Mouse (Mus musculus) ES-E14 (cell line): ENCODE measurements around the gene Rasd1. TPM values are rescaled to one million over a fixed set of nuclear protein-coding genes. Genes with fewer than 3 reads are reported as not detected.

Experiments
- DNase-seq: peaks from one replicate; pipeline ENCODE4 v3.0.0-alpha.2; 2013; ENCODE audit warnings: low read depth, low spot score
- H3K27ac ChIP-seq: 2 replicates; pipeline ENCODE4 v1.5.1; 2012; ENCODE audit warnings: low read depth, mild to moderate bottlenecking, low read length, moderate library complexity, mixed read lengths; ENCODE audit not compliant: poor library complexity, insufficient read depth, severe bottlenecking
- H3K36me3 ChIP-seq: 2 replicates; pipeline ENCODE4 v1.6.1; 2012; ENCODE audit warnings: mild to moderate bottlenecking, low read length, moderate library complexity, mixed read lengths; ENCODE audit not compliant: control insufficient read depth, poor library complexity, insufficient read depth, severe bottlenecking
- H3K4me1 ChIP-seq, 2 experiments: fragments of 150-350 bp in 1 of 2; sonication (generic) in 1 of 2; 2 replicates each; pipeline ENCODE4 v1.6.1; 2012; ENCODE audit warnings: low read length in 2 of 2, mild to moderate bottlenecking in 1 of 2, mixed read lengths in 1 of 2; ENCODE audit not compliant: control insufficient read depth in 2 of 2, insufficient read depth in 2 of 2, poor library complexity in 1 of 2
- H3K4me3 ChIP-seq, 2 experiments: fragments of 150-350 bp in 1 of 2; sonication (generic) in 1 of 2; 2 replicates each; pipeline ENCODE4 v1.5.1; 2012; ENCODE audit warnings: low read length in 2 of 2, low read depth in 1 of 2, mild to moderate bottlenecking in 1 of 2, mixed read lengths in 1 of 2; ENCODE audit not compliant: insufficient read depth in 1 of 2, poor library complexity in 1 of 2, severe bottlenecking in 1 of 2
- H3K9ac ChIP-seq: 2 replicates; pipeline ENCODE4 v1.6.1; 2012; ENCODE audit warnings: low read depth, mild to moderate bottlenecking, low read length, mixed read lengths; ENCODE audit not compliant: poor library complexity, insufficient read depth, severe bottlenecking
- H3K9me3 ChIP-seq: fragments of 150-350 bp; sonication (generic); 2 replicates; pipeline ENCODE4 v1.6.1; 2012; ENCODE audit warnings: low read depth, mild to moderate bottlenecking, low read length; ENCODE audit not compliant: control insufficient read depth, insufficient read depth
- CHD2 ChIP-seq: IDR thresholded peaks from 2 replicates; pipeline ENCODE4 v1.6.1; 2014; ENCODE audit warnings: mild to moderate bottlenecking, low read depth, low read length, inconsistent platforms
- HCFC1 ChIP-seq: IDR thresholded peaks from 2 replicates; pipeline ENCODE4 v1.6.1; 2012; ENCODE audit warnings: low read length, inconsistent platforms, borderline replicate concordance; ENCODE audit not compliant: insufficient read depth
- MAFK ChIP-seq: IDR thresholded peaks from 2 replicates; pipeline ENCODE4 v1.6.1; 2014; ENCODE audit warnings: mild to moderate bottlenecking, low read depth, low read length, inconsistent platforms; ENCODE audit not compliant: insufficient read depth
- ZC3H11A ChIP-seq: IDR thresholded peaks from 2 replicates; pipeline ENCODE4 v1.6.1; 2012; ENCODE audit warnings: low read depth, mild to moderate bottlenecking, inconsistent platforms, low read length, borderline replicate concordance
- ZNF384 ChIP-seq: IDR thresholded peaks from 2 replicates; pipeline ENCODE4 v1.6.1; 2012; ENCODE audit warnings: low read depth, low read length, inconsistent platforms
- in situ Hi-C, 2 experiments: fragments of 600-800 bp; cut with MboI; formaldehyde crosslinking; loops; one replicate each; pipeline ENCODE4 v1.15.1; 2025; ENCODE audit warnings: low sequenced_read_pairs in 2 of 2, inconsistent platforms in 1 of 2; ENCODE audit not compliant: unreplicated experiment in 2 of 2
- total RNA-seq: library from RNA; depleted of rRNA; stranded (reverse); fragments of 300-350 nt; gene quantifications from 2 replicates; pipeline ENCODE4 v1.2.3, GENCODE M21; 2012; rRNA removed

The Rasd1 gene
- 0.48 and 0.85 TPM in 2 replicates for total RNA-seq

GRCm38 (mm10) chr11:59964818-59965217 lies at the start of gene Rasd1:
TSS of gene Rasd1 (minus strand) at chr11:59964944.
- in situ Hi-C loops = no loop called here
- DNase-seq = peak; percentile 66
- H3K9ac ChIP-seq = peak within 1 kb of the TSS; percentile 57
- no peak within 1 kb of the TSS for H3K27ac ChIP-seq
- H3K4me1 ChIP-seq = peaks cover 0 to 11% of the 10 kb centered on the region in 2 experiments; a peak in 1 of 4 replicates
- TF ChIP-seq MAFK (no peak), CHD2 (no peak), ZC3H11A (no peak), ZNF384 (no peak), HCFC1 (no peak)
- peak within 1 kb of the TSS; percentile 64 to 83 for H3K4me3 ChIP-seq
- peaks cover 13% of the 10 kb centered on the region; the same call in 1 of the 2 replicates for H3K36me3 ChIP-seq
- H3K9me3 ChIP-seq = no peaks in the 10 kb centered on the region

- in situ Hi-C loops = no loop called here
- Histone ChIP-seq H3K4me1 (no peaks in the 10 kb centered on the region), H3K36me3 (no peaks in the 10 kb centered on the region), H3K27ac (no peak overlapping the region), H3K4me3 (no peak overlapping the region), H3K9me3 (no peaks in the 10 kb centered on the region), H3K9ac (no peak overlapping the region)
- TF ChIP-seq CHD2 = no peak
- no peak for TF ChIP-seq HCFC1
- TF ChIP-seq MAFK = no peak
- no peak for TF ChIP-seq ZNF384
- no peak for TF ChIP-seq ZC3H11A
- no peak for DNase-seq
These were observed 46.8 kb upstream of the Rasd1 start for GRCm38 (mm10) chr11:60011516-60011915.

- no peak for DNase-seq
- H3K4me3 ChIP-seq = no peak overlapping the region
- no peak overlapping the region for H3K27ac ChIP-seq
- H3K9ac ChIP-seq = no peak overlapping the region
- in situ Hi-C loops = no loop called here
- no peak for TF ChIP-seq ZNF384
- no peak for TF ChIP-seq HCFC1
- TF ChIP-seq CHD2 = no peak
- no peak for TF ChIP-seq MAFK
- no peak for TF ChIP-seq ZC3H11A
- no peaks in the 10 kb centered on the region for H3K4me1 ChIP-seq
- no peaks in the 10 kb centered on the region for H3K36me3 ChIP-seq
- H3K9me3 ChIP-seq = no peaks in the 10 kb centered on the region
These were observed 44.7 kb upstream of the Rasd1 start for GRCm38 (mm10) chr11:60009451-60009850.

GRCm38 (mm10) chr11:60005866-60006265 lies 41.1 kb upstream of the Rasd1 start:
- H3K4me3 ChIP-seq = no peak overlapping the region
- H3K36me3 ChIP-seq = no peaks in the 10 kb centered on the region
- in situ Hi-C loops = no loop called here
- TF ChIP-seq CHD2 (no peak), ZNF384 (no peak), ZC3H11A (no peak), MAFK (no peak), HCFC1 (no peak)
- H3K27ac ChIP-seq = no peak overlapping the region
- H3K9ac ChIP-seq = no peak overlapping the region
- no peak for DNase-seq
- no peaks in the 10 kb centered on the region for H3K9me3 ChIP-seq
- H3K4me1 ChIP-seq = peaks cover 0 to 2% of the 10 kb centered on the region in 2 experiments; a peak in 1 of 4 replicates

GRCm38 (mm10) chr11:60004716-60005115 lies 40.0 kb upstream of the Rasd1 start:
- no peak overlapping the region for H3K27ac ChIP-seq
- no peak for TF ChIP-seq HCFC1
- TF ChIP-seq ZNF384 = no peak
- no peak for TF ChIP-seq CHD2
- TF ChIP-seq MAFK = no peak
- no peak for TF ChIP-seq ZC3H11A
- in situ Hi-C loops = no loop called here
- H3K4me3 ChIP-seq = no peak overlapping the region
- no peaks in the 10 kb centered on the region for H3K9me3 ChIP-seq
- peaks cover 0 to 2% of the 10 kb centered on the region in 2 experiments; a peak in 1 of 4 replicates for H3K4me1 ChIP-seq
- DNase-seq = no peak
- H3K36me3 ChIP-seq = no peaks in the 10 kb centered on the region
- no peak overlapping the region for H3K9ac ChIP-seq
